Mouse (Mus musculus) layer of hippocampus, adult 2 months (tissue): ENCODE measurements around the gene Scin. TPM values are rescaled to one million over a fixed set of nuclear protein-coding genes. Genes with fewer than 3 reads are reported as not detected.
"Not testable (repeated sequence)": the region's sequence is repeated elsewhere in the genome, so short reads cannot be mapped to it uniquely, and the experiment has no call there.

Experiments
- DNase-seq, 2 experiments: peaks; one replicate each; pipeline ENCODE4 v3.0.0; 2022; ENCODE audit warnings: low spot score in 2 of 2
- H3K27ac ChIP-seq: fragments of 200-600 bp; 2 replicates; pipeline ENCODE4 v1.8.1; 2022
- H3K4me3 ChIP-seq: fragments of 200-600 bp; 2 replicates; pipeline ENCODE4 v1.8.1; 2022; ENCODE audit warnings: mild to moderate bottlenecking
- CTCF ChIP-seq: fragments of 200-600 bp; conservative IDR thresholded peaks from 2 replicates; pipeline ENCODE4 v1.8.1; 2022; ENCODE audit warnings: antibody characterized with exemption, mild to moderate bottlenecking, moderate library complexity
- long read RNA-seq, 2 experiments: library from polyadenylated mRNA; stranded (forward); transcript quantifications; one replicate each; pipeline ENCODE4 v2.0.0; 2021; ENCODE audit warnings: borderline mapping rate in 2 of 2
- total RNA-seq, 2 experiments: library from RNA; stranded (reverse); gene quantifications; 2 replicates each; pipeline ENCODE4 v1.2.3; 2021

Gene Scin
- total RNA-seq = 1 to 10 TPM; 1.7 to 2.7 TPM
- long read RNA-seq, experiment 1 = 0 reads
- long read RNA-seq, experiment 2 = 0 reads

GRCm38 (mm10) chr12:40133573-40134271 is at the start of gene Scin:
Gene Scin (minus strand): TSS chr12:40134228.
- no peak for DNase-seq
- Histone ChIP-seq H3K4me3 (peak within 1 kb of the TSS; percentile 49), H3K27ac (no peak within 1 kb of the TSS)
- TF ChIP-seq CTCF = no peak

DNA sequence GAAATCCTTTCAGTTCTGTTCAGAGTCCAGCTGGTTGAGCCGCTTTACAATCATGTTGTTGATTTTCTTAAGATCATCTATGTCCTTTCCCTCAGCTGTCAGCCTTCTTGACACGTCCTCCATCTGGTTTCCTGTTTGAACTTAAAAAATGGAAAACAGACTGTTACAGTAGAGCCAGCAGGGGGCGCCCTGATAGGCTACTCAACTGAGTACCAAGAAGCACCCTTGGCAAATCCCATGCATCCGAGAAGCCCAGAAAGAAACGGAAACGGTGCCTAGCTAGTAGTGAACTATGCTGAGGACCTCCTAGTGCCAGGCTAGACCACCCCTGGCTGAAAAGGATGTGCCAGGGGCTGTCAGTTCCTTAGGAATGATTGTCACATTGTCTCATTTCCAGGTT is 43.1 kb upstream of the Scin start:
- peak in 1 of 2 experiments; percentile 29 for DNase-seq
- no peak overlapping the region for H3K4me3 ChIP-seq
- H3K27ac ChIP-seq = no peak overlapping the region
- TF ChIP-seq CTCF = peak; percentile 82

- Histone ChIP-seq H3K4me3 (no peak overlapping the region), H3K27ac (no peak overlapping the region)
- DNase-seq = no peak
- no peak for TF ChIP-seq CTCF
These were observed 42.1 kb upstream of the Scin start for GRCm38 (mm10) chr12:40176158-40176557.

DNA sequence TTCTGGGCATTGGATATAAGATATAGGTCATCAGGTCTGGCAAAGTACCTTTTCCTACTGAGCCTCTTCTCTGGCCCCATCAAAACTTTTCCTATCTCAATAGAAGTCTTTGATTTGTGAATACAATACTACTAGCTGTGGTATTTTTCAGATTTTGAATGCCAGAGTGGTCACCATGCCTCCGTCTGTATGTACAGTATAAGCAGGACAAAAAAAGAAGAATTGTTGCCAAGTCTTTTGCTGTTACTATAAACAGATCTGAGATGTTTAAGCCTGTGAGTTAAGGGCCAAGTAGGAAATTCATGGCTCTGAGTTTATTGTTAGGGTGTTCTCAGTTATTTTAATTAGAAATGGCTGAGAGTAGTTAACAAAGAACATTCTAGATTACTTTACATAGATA is 41.1 kb upstream of the Scin start:
- H3K27ac ChIP-seq, DNase-seq, H3K4me3 ChIP-seq: not testable (repeated sequence)

DNA sequence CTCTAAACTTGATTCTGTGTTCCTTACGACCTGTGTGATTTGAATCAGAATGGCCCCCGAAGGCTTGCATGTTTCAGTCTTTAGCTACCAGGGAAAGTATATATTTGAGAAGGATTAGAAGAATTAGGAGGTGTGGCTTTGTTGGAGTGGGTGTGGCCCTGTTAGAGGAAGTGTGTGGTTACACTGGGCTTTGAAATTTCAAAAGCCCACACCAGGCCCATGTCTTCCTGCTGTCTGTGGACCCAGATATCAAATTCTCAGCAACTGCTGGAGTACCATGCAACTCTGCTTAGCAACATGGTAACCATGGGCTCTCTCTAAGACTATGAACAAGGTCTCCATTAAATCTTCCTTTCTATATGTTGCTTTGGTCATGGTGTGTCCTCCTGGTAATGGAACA is 37.6 kb upstream of the Scin start:
- no peak for DNase-seq
- TF ChIP-seq CTCF = no peak
- Histone ChIP-seq H3K4me3 (no peak overlapping the region), H3K27ac (no peak overlapping the region)

- TF ChIP-seq CTCF = peak; percentile 34
- Histone ChIP-seq H3K27ac (no peak overlapping the region), H3K4me3 (no peak overlapping the region)
- no peak for DNase-seq
These were observed 35.6 kb upstream of the Scin start for GRCm38 (mm10) chr12:40169675-40170074.

DNA sequence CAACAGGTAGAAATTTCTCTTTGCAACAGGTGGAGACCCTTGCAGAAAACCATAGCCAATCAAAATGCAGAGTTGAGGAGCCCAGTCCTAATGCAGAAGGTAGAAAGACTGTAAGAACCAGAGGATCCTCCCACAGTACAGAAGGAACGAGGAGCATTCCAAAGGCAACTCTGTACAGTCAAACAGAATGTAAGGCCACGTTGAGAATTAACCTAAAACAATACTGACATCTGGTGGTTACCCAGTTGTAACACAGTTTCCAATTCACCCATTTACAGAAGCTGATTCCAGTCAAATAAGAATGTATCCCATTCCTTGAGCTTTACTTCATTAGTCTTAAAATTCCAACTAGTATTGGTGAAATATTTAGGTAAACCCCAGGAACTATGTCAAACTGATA is 30.6 kb upstream of the Scin start:
- peak; percentile 17 to 60 for DNase-seq
- peak; percentile 93 for TF ChIP-seq CTCF
- H3K4me3 ChIP-seq = no peak overlapping the region
- no peak overlapping the region for H3K27ac ChIP-seq

DNA sequence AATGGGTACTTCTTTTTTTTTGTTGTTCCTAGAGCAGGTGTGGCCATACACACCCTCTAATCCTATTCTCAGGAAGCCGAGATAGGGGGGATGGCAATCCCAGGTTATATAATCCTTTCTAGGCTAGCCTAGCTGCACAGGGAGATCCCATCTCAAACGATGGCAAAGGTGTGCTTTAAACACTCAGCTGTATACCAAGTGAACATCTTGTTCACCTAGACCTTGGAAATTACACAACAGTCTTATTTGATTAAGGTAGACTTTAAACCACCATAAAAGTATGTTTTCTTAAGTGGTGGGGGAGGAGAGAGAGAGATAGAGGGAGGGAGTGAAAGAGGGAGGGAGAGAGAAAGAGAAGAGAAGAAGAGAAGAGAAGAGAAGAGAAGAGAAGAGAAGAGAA is 26.7 kb upstream of the Scin start:
- TF ChIP-seq CTCF = no peak
- DNase-seq = no peak
- Histone ChIP-seq H3K27ac (no peak overlapping the region), H3K4me3 (no peak overlapping the region)

DNA sequence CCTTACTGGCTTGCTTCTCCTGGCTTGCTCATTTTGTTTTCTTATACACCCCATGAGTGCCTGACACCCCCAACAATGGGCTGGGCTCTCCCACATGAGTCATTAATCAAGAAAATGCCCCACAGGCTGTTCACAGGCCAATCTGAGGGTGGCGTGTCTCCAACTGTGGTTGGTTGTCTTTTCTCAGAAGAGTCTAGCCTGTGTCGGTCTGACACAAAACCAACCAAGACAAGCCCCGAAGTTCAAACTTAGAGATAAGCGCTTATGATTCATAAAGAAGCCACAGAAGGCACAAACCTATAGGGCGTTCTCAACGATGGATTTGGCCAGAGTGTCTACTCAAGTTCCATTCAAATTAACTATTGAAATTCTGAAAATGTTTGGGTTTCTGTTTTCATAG is 20.2 kb upstream of the Scin start:
- DNase-seq = no peak
- no peak for TF ChIP-seq CTCF
- Histone ChIP-seq H3K27ac (no peak overlapping the region), H3K4me3 (no peak overlapping the region)

GRCm38 (mm10) chr12:40152353-40153069 is 18.5 kb upstream of the Scin start:
- H3K4me3 ChIP-seq = no peak overlapping the region
- no peak for DNase-seq
- H3K27ac ChIP-seq = no peak overlapping the region
- no peak for TF ChIP-seq CTCF

DNA sequence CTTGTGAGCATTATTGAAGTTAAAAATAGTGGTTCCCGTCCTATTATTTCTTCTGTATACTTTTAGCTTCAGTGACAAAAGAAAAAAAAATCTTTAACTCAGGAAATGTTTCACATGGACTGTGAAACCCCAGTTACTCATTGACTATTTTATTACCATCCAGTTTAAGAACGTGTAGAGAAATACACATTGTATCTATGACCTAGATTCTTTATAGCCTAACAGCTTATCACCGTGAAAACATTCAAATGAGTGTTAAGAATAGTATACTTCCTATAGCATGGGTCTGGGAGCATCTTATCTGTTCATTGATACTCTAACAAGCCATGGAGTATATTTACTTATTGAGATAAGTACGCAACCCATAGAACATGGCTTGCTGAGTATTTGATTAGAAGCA is 13.3 kb upstream of the Scin start:
- TF ChIP-seq CTCF = no peak
- DNase-seq = no peak

GRCm38 (mm10) chr12:40146510-40146909 is 12.5 kb upstream of the Scin start:
- Histone ChIP-seq H3K27ac (no peak overlapping the region), H3K4me3 (no peak overlapping the region)
- TF ChIP-seq CTCF = no peak
- DNase-seq = no peak

More for the DNA sequence above, 13.3 kb upstream of the Scin start:
- Histone ChIP-seq H3K27ac (no peak overlapping the region), H3K4me3 (no peak overlapping the region)

- H3K27ac ChIP-seq = no peak overlapping the region
- no peak for TF ChIP-seq CTCF
- no peak for DNase-seq
These were observed 6.7 kb upstream of the Scin start for GRCm38 (mm10) chr12:40140706-40141105.

More at GRCm38 (mm10) chr12:40140706-40141105, 6.7 kb upstream of the Scin start:
- no peak overlapping the region for H3K4me3 ChIP-seq
